ENCODE assay signal across 14 mouse cellular contexts in the genomic region with DNA sequence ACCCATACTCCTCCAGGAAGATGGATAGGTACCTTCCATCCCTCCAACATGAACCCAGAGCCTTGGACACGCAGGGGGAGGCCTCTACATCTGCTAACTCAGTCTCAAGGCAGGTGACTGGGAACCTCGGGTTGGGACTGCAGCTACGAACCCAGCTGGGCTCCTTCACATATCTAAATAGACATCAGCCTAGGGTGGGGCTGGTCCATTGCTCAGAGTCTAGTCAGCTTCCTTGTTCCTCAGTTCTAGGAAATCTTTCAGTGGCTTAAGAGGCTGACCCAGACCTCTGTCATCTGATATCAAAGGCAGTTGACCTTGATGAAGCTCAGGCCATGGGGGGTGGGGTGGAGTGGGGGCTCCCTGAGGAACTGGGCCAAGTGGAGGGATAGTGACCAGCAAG.
"Had no signal": no experiment of that assay in that cellular context is flagged by ENCODE, and none has a peak within 500 bp of the region (broad histone marks: within the 10 kb centered on the region; RNA-seq: fewer than 3 reads in every experiment).

No protein-coding gene starts in this region.

- H3K9ac ChIP-seq: limb, embryonic 13.5 days; liver, embryonic 14.5 days; midbrain, embryonic 15.5 days; neural tube, embryonic 12.5 days had no signal

- H3K36me3 ChIP-seq: limb, embryonic 13.5 days; midbrain, embryonic 10.5 days; midbrain, embryonic 15.5 days; neural tube, embryonic 12.5 days had no signal

- H3K9me3 ChIP-seq: limb, embryonic 13.5 days; midbrain, embryonic 10.5 days; midbrain, embryonic 15.5 days; neural tube, embryonic 12.5 days had no signal

- H3K4me2 ChIP-seq: limb, embryonic 13.5 days; midbrain, embryonic 15.5 days; neural tube, embryonic 12.5 days had no signal

- H3K27me3 ChIP-seq: limb, embryonic 13.5 days; midbrain, embryonic 15.5 days; neural tube, embryonic 12.5 days had no signal

- ATAC-seq: midbrain, embryonic 15.5 days had no signal

- H3K4me1 ChIP-seq: neural tube, embryonic 12.5 days had no signal

- H3K27ac ChIP-seq: limb, embryonic 13.5 days; liver, embryonic 14.5 days; midbrain, embryonic 10.5 days; midbrain, embryonic 15.5 days; neural tube, embryonic 12.5 days had no signal

- DNase-seq: kidney, adult 9 months; kidney, postnatal 14 days; left cerebral cortex, postnatal 4 days; lung, adult 18-20 months; lung, postnatal 4 days; right cerebral cortex, postnatal 4 days; spleen, adult 18-20 months; thymus, adult 2 months; thymus, postnatal 25 days had no signal

- H3K4me3 ChIP-seq: limb, embryonic 13.5 days; midbrain, embryonic 10.5 days; midbrain, embryonic 15.5 days; neural tube, embryonic 12.5 days had no signal
